Mouse (Mus musculus) limb, embryonic 11.5 days (tissue): Measurements from ENCODE around the gene Pik3ip1. TPM values are rescaled to one million over a fixed set of nuclear protein-coding genes. Genes with fewer than 3 reads are reported as not detected.

Experiments
- ATAC-seq: fragments of 200-750 bp; cut with Nextera tagmentation; 2 replicates; pipeline ENCODE4 v1.8.0; 2017; ENCODE audit warnings: low read depth; ENCODE audit not compliant: insufficient number of reproducible peaks, low FRiP score, low TSS enrichment
- DNase-seq: peaks from one replicate; pipeline ENCODE4 v3.0.0-alpha.2; 2015; ENCODE audit warnings: low spot score
- H3K27ac ChIP-seq: fragments of 300-500 bp; sonication (generic); replicated peaks from 2 replicates; pipeline ENCODE4 v1.5.1; 2014; ENCODE audit warnings: low read depth, mild to moderate bottlenecking, low read length
- H3K27me3 ChIP-seq: fragments of 300-500 bp; sonication (generic); 2 replicates; pipeline ENCODE4 v1.6.1; 2014; ENCODE audit warnings: mild to moderate bottlenecking, low read length, mixed read lengths; ENCODE audit not compliant: control insufficient read depth, insufficient read depth
- H3K36me3 ChIP-seq: fragments of 300-500 bp; sonication (generic); 2 replicates; pipeline ENCODE4 v1.6.1; 2014; ENCODE audit warnings: mild to moderate bottlenecking, low read length, moderate library complexity, mixed read lengths; ENCODE audit not compliant: control insufficient read depth, insufficient read depth
- H3K4me1 ChIP-seq: fragments of 300-500 bp; sonication (generic); 2 replicates; pipeline ENCODE4 v1.6.1; 2014; ENCODE audit warnings: low read length, mixed read lengths; ENCODE audit not compliant: control insufficient read depth, insufficient read depth
- H3K4me2 ChIP-seq: fragments of 300-500 bp; sonication (generic); 2 replicates; pipeline ENCODE4 v1.6.1; 2014; ENCODE audit warnings: low read depth, mild to moderate bottlenecking, moderate library complexity; ENCODE audit not compliant: severe bottlenecking
- H3K4me3 ChIP-seq: fragments of 300-500 bp; sonication (generic); 2 replicates; pipeline ENCODE4 v1.5.1; 2014; ENCODE audit warnings: low read depth, low read length
- H3K9ac ChIP-seq: fragments of 300-500 bp; sonication (generic); 2 replicates; pipeline ENCODE4 v1.6.1; 2014; ENCODE audit warnings: mild to moderate bottlenecking, low read length
- H3K9me3 ChIP-seq: fragments of 300-500 bp; sonication (generic); 2 replicates; pipeline ENCODE4 v1.6.1; 2016; ENCODE audit warnings: low read length; ENCODE audit not compliant: control insufficient read depth
- WGBS: fragments of 180-500 bp; shearing (Covaris S2); extraction: QIAGEN DNeasy Blood & Tissue Kit; methylation state at CpG from one replicate; pipeline ENCODE4 v1.1.7; 2014; 5-methylcytosine and 5-hydroxymethylcytosine counted together
- polyA plus RNA-seq: library from polyadenylated mRNA; unstranded; fragments of >200 nt; fragmentation: Nextera tagmentation; extraction: Ambion mirVana; gene quantifications from 2 replicates; pipeline ENCODE4 v1.2.1, GENCODE M21; 2014

Gene Pik3ip1
- polyA plus RNA-seq, 1 experiment from 2014 or later, result 10.2 TPM

DNA sequence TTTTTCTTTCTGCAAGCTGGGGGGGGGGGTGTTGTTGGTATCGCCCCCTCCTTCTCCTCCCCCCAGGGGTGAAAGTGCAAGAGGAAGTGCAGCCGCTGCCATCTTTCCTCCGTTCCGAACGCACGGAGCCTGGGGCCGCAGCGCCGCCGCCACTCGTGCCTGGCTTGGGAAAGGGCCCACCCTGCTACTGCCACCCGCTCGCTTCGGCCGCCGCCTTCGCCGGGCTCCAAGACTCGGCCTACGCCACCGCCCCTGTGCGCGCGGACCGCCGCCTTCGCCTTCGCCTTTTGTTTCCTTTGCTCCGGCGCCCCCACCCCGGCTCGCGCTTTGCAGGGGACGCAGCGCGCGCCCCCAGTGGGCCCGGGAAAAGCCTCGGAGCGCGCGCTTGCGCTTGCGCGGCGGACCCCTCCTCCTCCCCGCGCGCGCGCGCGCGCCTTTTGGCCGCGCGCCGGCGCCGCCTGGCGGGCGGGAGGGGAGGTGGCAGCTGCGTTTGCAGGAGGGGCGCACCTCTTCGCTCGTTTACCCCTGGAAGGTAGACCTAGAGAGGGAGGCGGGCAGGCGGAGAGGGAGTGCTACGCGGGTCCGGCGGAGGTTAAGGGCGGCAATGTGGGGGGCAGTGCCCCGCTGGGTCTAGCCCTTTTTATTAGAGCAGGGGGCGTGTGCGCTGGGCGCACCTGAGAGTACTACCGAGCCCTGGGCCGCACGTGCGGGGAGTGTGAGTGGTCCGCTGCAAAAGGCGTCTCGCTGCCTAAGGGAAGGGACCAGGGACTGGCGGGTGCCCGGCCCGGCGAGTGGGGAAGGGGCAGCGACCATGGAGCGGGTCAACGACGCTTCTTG is 40.2 kb upstream of the Pik3ip1 start:
- Histone ChIP-seq H3K27ac (peak overlapping the region; percentile 99), H3K4me2 (peak overlapping the region; percentile 100), H3K36me3 (peaks cover 18% of the 10 kb centered on the region), H3K9me3 (no peaks in the 10 kb centered on the region), H3K27me3 (no peaks in the 10 kb centered on the region), H3K4me3 (peak overlapping the region; percentile 91), H3K4me1 (peaks cover 15% of the 10 kb centered on the region), H3K9ac (peak overlapping the region; percentile 100)
- WGBS, result under 1% methylated on average over 86 of the region's 92 CpGs
- DNase-seq (peak; percentile 89), ATAC-seq (peak; percentile 41)

- Histone ChIP-seq H3K36me3 (peaks cover 24% of the 10 kb centered on the region), H3K4me1 (peaks cover 15% of the 10 kb centered on the region), H3K4me2 (peak overlapping the region; percentile 100), H3K4me3 (peak overlapping the region; percentile 91), H3K9ac (peak overlapping the region; percentile 100), H3K9me3 (no peaks in the 10 kb centered on the region), H3K27me3 (no peaks in the 10 kb centered on the region), H3K27ac (peak overlapping the region; percentile 99; the same call in 1 of the 2 replicates)
- under 1% methylated on average over 50 of the region's 50 CpGs for WGBS
- no peak for ATAC-seq
- DNase-seq, result peak; percentile 60
These were observed 39.4 kb upstream of the Pik3ip1 start for GRCm38 (mm10) chr11:3290640-3291310.

- peaks cover 15% of the 10 kb centered on the region for H3K4me1 ChIP-seq
- ATAC-seq (no peak), DNase-seq (peak; percentile 52)
- H3K4me2 ChIP-seq, result peak overlapping the region; percentile 100
- H3K27ac ChIP-seq, result peak overlapping the region; percentile 36
- H3K9me3 ChIP-seq, result no peaks in the 10 kb centered on the region
- WGBS, result under 1% methylated on average over 26 of the region's 26 CpGs
- no peaks in the 10 kb centered on the region for H3K27me3 ChIP-seq
- peak overlapping the region; percentile 91 for H3K4me3 ChIP-seq
- H3K36me3 ChIP-seq, result peaks cover 27% of the 10 kb centered on the region
- H3K9ac ChIP-seq, result peak overlapping the region; percentile 100
These were observed 38.7 kb upstream of the Pik3ip1 start for GRCm38 (mm10) chr11:3291311-3292061.

DNA sequence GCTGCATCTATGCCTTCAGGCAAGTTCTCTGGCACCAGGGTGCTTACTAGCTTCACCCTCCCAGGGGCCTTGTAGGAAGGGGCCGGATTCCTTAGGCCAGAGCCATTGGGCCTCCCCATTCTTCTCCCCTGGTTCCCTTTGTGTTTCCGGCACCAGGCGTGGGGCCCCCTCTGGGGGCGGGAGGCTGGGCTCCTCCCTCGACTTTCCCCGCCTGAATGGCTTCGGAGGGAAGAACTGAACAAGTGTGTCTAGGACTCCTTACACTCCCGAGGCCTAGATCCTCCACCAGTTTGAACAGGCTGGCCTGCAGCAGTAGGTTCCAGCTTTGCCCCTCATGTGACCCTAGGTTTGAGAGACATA is 38.2 kb upstream of the Pik3ip1 start:
- Histone ChIP-seq H3K4me3 (peak overlapping the region; percentile 91), H3K27ac (peak overlapping the region; percentile 36), H3K36me3 (peaks cover 28% of the 10 kb centered on the region), H3K9me3 (no peaks in the 10 kb centered on the region), H3K27me3 (no peaks in the 10 kb centered on the region), H3K4me2 (peak overlapping the region; percentile 100), H3K4me1 (peaks cover 15% of the 10 kb centered on the region), H3K9ac (peak overlapping the region; percentile 100)
- 0% methylated on average over 8 of the region's 8 CpGs for WGBS
- peak; percentile 82 for DNase-seq
- no peak for ATAC-seq

DNA sequence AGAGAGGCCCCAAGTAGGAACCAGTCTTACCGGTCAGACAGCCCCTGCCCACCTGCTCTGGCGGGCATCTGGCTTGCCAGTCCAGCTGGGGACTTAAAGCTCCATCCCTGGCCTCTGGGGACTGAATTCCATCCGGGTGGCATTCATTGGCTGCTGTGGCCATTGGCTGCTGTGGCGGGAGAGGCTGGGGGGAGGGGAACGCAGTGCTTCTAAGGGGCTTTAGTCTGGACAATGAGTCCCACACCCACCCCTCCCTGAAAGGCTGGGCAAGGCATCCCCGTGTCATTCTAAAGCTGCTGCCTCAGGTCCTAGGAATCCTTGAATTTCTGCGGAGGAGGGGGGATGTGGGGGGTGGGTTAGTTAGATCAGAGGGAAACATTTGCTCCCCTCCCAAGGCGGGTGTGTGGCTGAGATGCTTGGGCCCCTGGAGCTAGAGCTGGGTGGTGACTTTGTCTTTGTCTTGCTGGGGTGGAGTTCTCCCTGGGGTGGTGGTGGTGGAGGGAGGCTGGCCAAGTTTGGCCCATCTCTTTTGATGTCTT is 37.4 kb upstream of the Pik3ip1 start:
- Histone ChIP-seq H3K27ac (peak overlapping the region; percentile 36), H3K4me2 (peak overlapping the region; percentile 100), H3K9me3 (no peaks in the 10 kb centered on the region), H3K4me3 (peak overlapping the region; percentile 91), H3K9ac (peak overlapping the region; percentile 100), H3K4me1 (peaks cover 15% of the 10 kb centered on the region), H3K27me3 (no peaks in the 10 kb centered on the region), H3K36me3 (peaks cover 28% of the 10 kb centered on the region)
- WGBS, result 2% methylated on average over 8 of the region's 8 CpGs
- ATAC-seq (no peak), DNase-seq (peak; percentile 83)

DNA sequence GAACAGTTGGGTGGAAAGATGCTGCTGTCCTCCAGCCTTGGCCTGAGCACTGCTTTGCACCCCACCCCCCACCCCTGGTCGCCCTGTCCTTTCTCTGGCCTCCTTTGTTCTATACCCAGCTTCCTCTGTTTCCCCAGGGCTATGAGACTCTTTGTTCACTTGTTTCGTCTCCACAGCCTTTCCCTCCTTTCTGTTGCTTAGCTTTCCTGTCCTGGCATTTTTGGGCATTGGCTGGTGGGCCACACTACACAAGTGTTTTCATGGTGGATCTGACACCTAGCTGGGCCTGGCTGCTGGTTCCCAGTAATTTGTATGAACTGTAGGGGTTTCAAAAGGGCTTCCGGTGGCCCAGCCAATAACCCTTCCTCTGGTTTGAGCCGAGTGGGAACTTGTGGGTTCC is 36.8 kb upstream of the Pik3ip1 start:
- DNase-seq (no peak), ATAC-seq (no peak)
- Histone ChIP-seq H3K9ac (peak overlapping the region; percentile 100), H3K9me3 (no peaks in the 10 kb centered on the region), H3K27me3 (no peaks in the 10 kb centered on the region), H3K4me2 (peak overlapping the region; percentile 100), H3K4me3 (peak overlapping the region; percentile 91), H3K4me1 (peaks cover 15% of the 10 kb centered on the region), H3K27ac (no peak overlapping the region), H3K36me3 (peaks cover 30% of the 10 kb centered on the region)
- WGBS, result 53% methylated on average over 4 of the region's 4 CpGs

GRCm38 (mm10) chr11:3294641-3295040 is 35.6 kb upstream of the Pik3ip1 start:
- Histone ChIP-seq H3K36me3 (peaks cover 41% of the 10 kb centered on the region), H3K4me1 (peaks cover 15% of the 10 kb centered on the region), H3K4me3 (no peak overlapping the region), H3K27me3 (no peaks in the 10 kb centered on the region), H3K9ac (no peak overlapping the region), H3K4me2 (no peak overlapping the region; the same call in 1 of the 2 replicates), H3K9me3 (no peaks in the 10 kb centered on the region), H3K27ac (no peak overlapping the region)
- WGBS, result 97% methylated on average over 2 of the region's 2 CpGs
- no peak for DNase-seq
- ATAC-seq, result no peak

- Histone ChIP-seq H3K9me3 (no peaks in the 10 kb centered on the region), H3K27me3 (no peaks in the 10 kb centered on the region), H3K4me1 (peaks cover 15% of the 10 kb centered on the region), H3K4me2 (no peak overlapping the region), H3K9ac (no peak overlapping the region), H3K36me3 (peaks cover 46% of the 10 kb centered on the region), H3K27ac (no peak overlapping the region), H3K4me3 (no peak overlapping the region)
- 86% methylated on average over 5 of the region's 5 CpGs for WGBS
- DNase-seq (no peak), ATAC-seq (no peak)
These were observed 34.1 kb upstream of the Pik3ip1 start for GRCm38 (mm10) chr11:3296056-3296455.
